Comparison of ENCODE assay signal across 10 mouse cellular contexts in genomic region chr2:105680999-105681710, GRCm38 (mm10). TPM values are rescaled to one million over a fixed set of nuclear protein-coding genes. Genes with fewer than 3 reads are reported as not detected.
DNase-seq lines count a peak whose midpoint lies in the region; ATAC-seq and TF ChIP-seq lines count a peak whose summit lies in the region.
"Had no signal": no experiment of that assay in that cellular context is flagged by ENCODE, and none has a peak within 500 bp of the region (broad histone marks: within the 10 kb centered on the region; RNA-seq: fewer than 3 reads in every experiment).

No protein-coding gene starts in this region.

- ATAC-seq in forebrain, embryonic 12.5 days (ENCODE audit: low FRiP score), result peak; percentile 7; the same call in 1 of the 2 replicates
- ATAC-seq in limb, embryonic 12.5 days (ENCODE audit: insufficient number of reproducible peaks, insufficient read depth, low FRiP score, low TSS enrichment, low read depth), result 0 out of 2 replicates have a peak, but pooled peaks have one; percentile 20

- intact Hi-C loops in heart, postnatal 36 days (cut with DNase I), result no loop called here

- H3K9me3 ChIP-seq in forebrain, embryonic 12.5 days, result no peaks in the 10 kb centered on the region
- no peaks in the 10 kb centered on the region for H3K9me3 ChIP-seq in limb, embryonic 12.5 days

- H3K4me3 ChIP-seq in forebrain, embryonic 12.5 days (replicated peaks), result peak overlapping the region; percentile 80
- H3K4me3 ChIP-seq in limb, embryonic 12.5 days (replicated peaks), result peak overlapping the region; percentile 13; the same call in 1 of the 2 replicates
- no peak overlapping the region for H3K4me3 ChIP-seq in thymus, adult 2 months (ENCODE audit: control insufficient read depth, insufficient read depth, low read length)

- peaks cover 18% of the 10 kb centered on the region for H3K36me3 ChIP-seq in forebrain, embryonic 12.5 days (replicated peaks)
- no peaks in the 10 kb centered on the region for H3K36me3 ChIP-seq in limb, embryonic 12.5 days
- H3K36me3 ChIP-seq in thymus, adult 2 months (ENCODE audit: control insufficient read depth, insufficient read depth, low read length), result no peaks in the 10 kb centered on the region

- peak overlapping the region; percentile 73 for H3K9ac ChIP-seq in forebrain, embryonic 12.5 days
- no peak overlapping the region for H3K9ac ChIP-seq in limb, embryonic 12.5 days (replicated peaks)

- 2% methylated on average over 30 of the region's 30 CpGs for WGBS in forebrain, embryonic 12.5 days
- 2% methylated on average over 30 of the region's 30 CpGs for whole genome bisulfite sequencing in limb, embryonic 12.5 days
- WGBS in thymus, adult 2 months, result 10% methylated on average over 30 of the region's 30 CpGs

- peak; percentile 77 for DNase-seq in retina, postnatal 1 day
- no peak for DNase-seq in retina, embryonic 14.5 days (ENCODE audit: low spot score)
- no peak for DNase-seq in thymus, adult 2 months
- DNase-seq in heart, postnatal 36 days, result no peak
- DNase-seq in left cerebral cortex, adult 8-10 months (ENCODE audit: low spot score in 2 of 2), result no peak
- DNase-seq in adrenal gland, postnatal 25 days, result no peak

- H3K27me3 ChIP-seq in forebrain, embryonic 12.5 days, result peaks cover 66% of the 10 kb centered on the region
- H3K27me3 ChIP-seq in limb, embryonic 12.5 days, result peaks cover 96% of the 10 kb centered on the region
- peaks cover 32% of the 10 kb centered on the region for H3K27me3 ChIP-seq in thymus, adult 2 months (ENCODE audit: control insufficient read depth, insufficient read depth, low read length)

- peak overlapping the region; percentile 73 for H3K4me2 ChIP-seq in forebrain, embryonic 12.5 days
- H3K4me2 ChIP-seq in limb, embryonic 12.5 days, result peak overlapping the region; percentile 4; the same call in 1 of the 2 replicates

- H3K4me1 ChIP-seq in forebrain, embryonic 12.5 days, result peaks cover 58% of the 10 kb centered on the region
- H3K4me1 ChIP-seq in limb, embryonic 12.5 days (replicated peaks), result peaks cover 26% of the 10 kb centered on the region
- H3K4me1 ChIP-seq in thymus, adult 2 months (replicated peaks; ENCODE audit: control insufficient read depth, insufficient read depth, low read length), result no peaks in the 10 kb centered on the region

- no peak for TF ChIP-seq CTCF in thymus, adult 2 months (IDR thresholded peaks at IDR 0.05; ENCODE audit: borderline replicate concordance, control insufficient read depth, extremely low read depth, insufficient read depth, low read length, poor library complexity)

- no peak for TF ChIP-seq POLR2A in thymus, adult 2 months (IDR thresholded peaks at IDR 0.05; ENCODE audit: control insufficient read depth, extremely low read depth, insufficient read depth, low read length, poor library complexity)

- peak overlapping the region; percentile 96 for H3K27ac ChIP-seq in forebrain, embryonic 12.5 days
- no peak overlapping the region for H3K27ac ChIP-seq in limb, embryonic 12.5 days
- H3K27ac ChIP-seq in thymus, adult 2 months (ENCODE audit: control insufficient read depth, insufficient read depth, low read length), result no peak overlapping the region

RNA-seq across cellular contexts. Expression of gene Pax6, which starts 12.5 kb away (rescaled TPM):
- 110 and 111 TPM in 2 replicates for polyA plus RNA-seq in forebrain, embryonic 12.5 days (2016; fragmentation: Nextera tagmentation; extraction: Ambion mirVana)
- polyA plus RNA-seq in limb, embryonic 12.5 days (2016; fragmentation: Nextera tagmentation; extraction: Ambion mirVana), result 0.49 TPM in 1 of 2 replicates, not detected in the other
- 0.03 TPM in 1 of 2 replicates, not detected in the other for polyA plus RNA-seq in thymus, adult 2 months (2012; rRNA removed)
- total RNA-seq in heart, postnatal 36 days (2021), result not detected
- total RNA-seq in left cerebral cortex, adult 8-10 months (2022), result 10 to 100 TPM in 3 of 4 experiments, 1 to 10 TPM in 1; 9.3 to 12.0 (median 11.3) TPM
- not detected in 2 replicates for total RNA-seq in adrenal gland, postnatal 25 days (2021)
- total RNA-seq: gastrocnemius, adult 18-20 months had no signal
- polyA plus RNA-seq: lung, embryonic 16.5 days had no signal

Comparison
In these comparisons a context has a peak if more than half of its experiments do, and no peak if none do; other contexts are left out.
1. RNA of gene Pax6, which starts 12.5 kb away (total RNA-seq): 9.3 to 12.0 TPM in left cerebral cortex, adult 8-10 months; not detected in heart, postnatal 36 days and not detected in adrenal gland, postnatal 25 days; every median in the first group is over 10 times any median in the second.